Mouse (Mus musculus) thymus, adult 2 months (tissue): ENCODE measurements around the gene Tmod1. TPM values are rescaled to one million over a fixed set of nuclear protein-coding genes. Genes with fewer than 3 reads are reported as not detected.

Experiments
- DNase-seq: peaks from one replicate; pipeline ENCODE4 v3.0.0; 2021
- H3K27ac ChIP-seq: fragments of 200-500 bp; 2 replicates; pipeline ENCODE4 v1.5.1; 2012; ENCODE audit warnings: low read length, control low read depth; ENCODE audit not compliant: control insufficient read depth, insufficient read depth
- H3K27me3 ChIP-seq: fragments of 200-500 bp; 2 replicates; pipeline ENCODE4 v1.6.1; 2012; ENCODE audit warnings: mild to moderate bottlenecking, low read length, moderate library complexity, mixed read lengths; ENCODE audit not compliant: control insufficient read depth, insufficient read depth
- H3K36me3 ChIP-seq: fragments of 200-500 bp; 2 replicates; pipeline ENCODE4 v1.6.1; 2012; ENCODE audit warnings: mild to moderate bottlenecking, low read length, moderate library complexity; ENCODE audit not compliant: control insufficient read depth, insufficient read depth
- H3K4me1 ChIP-seq: fragments of 200-500 bp; replicated peaks from 2 replicates; pipeline ENCODE4 v1.6.1; 2012; ENCODE audit warnings: low read length; ENCODE audit not compliant: control insufficient read depth, insufficient read depth
- H3K4me3 ChIP-seq: fragments of 200-500 bp; 2 replicates; pipeline ENCODE4 v1.5.1; 2012; ENCODE audit warnings: mild to moderate bottlenecking, low read length, control low read depth, moderate library complexity; ENCODE audit not compliant: control insufficient read depth, insufficient read depth
- CTCF ChIP-seq: fragments of 200-500 bp; IDR thresholded peaks from 2 replicates; pipeline ENCODE4 v1.5.1; 2012; ENCODE audit warnings: mild to moderate bottlenecking, control low read depth, low read length, moderate library complexity, borderline replicate concordance; ENCODE audit not compliant: control insufficient read depth, poor library complexity, insufficient read depth; ENCODE audit errors: extremely low read depth
- POLR2A ChIP-seq: fragments of 200-500 bp; IDR thresholded peaks from 2 replicates; pipeline ENCODE4 v1.6.1; 2012; ENCODE audit warnings: mild to moderate bottlenecking, low read length, control low read depth, moderate library complexity; ENCODE audit not compliant: control insufficient read depth, poor library complexity, insufficient read depth; ENCODE audit errors: extremely low read depth
- WGBS: fragments of 180-500 bp; shearing (Covaris S2); methylation state at CpG from one replicate; pipeline ENCODE4 v1.1.7; 2018; 5-methylcytosine and 5-hydroxymethylcytosine counted together
- polyA plus RNA-seq: library from polyadenylated mRNA; depleted of rRNA; stranded (reverse); fragments of >200 nt; gene quantifications from 2 replicates; pipeline ENCODE4 v1.2.3, GENCODE M21; 2012

Gene Tmod1
- polyA plus RNA-seq, 1 experiment: 3.6 TPM

DNA sequence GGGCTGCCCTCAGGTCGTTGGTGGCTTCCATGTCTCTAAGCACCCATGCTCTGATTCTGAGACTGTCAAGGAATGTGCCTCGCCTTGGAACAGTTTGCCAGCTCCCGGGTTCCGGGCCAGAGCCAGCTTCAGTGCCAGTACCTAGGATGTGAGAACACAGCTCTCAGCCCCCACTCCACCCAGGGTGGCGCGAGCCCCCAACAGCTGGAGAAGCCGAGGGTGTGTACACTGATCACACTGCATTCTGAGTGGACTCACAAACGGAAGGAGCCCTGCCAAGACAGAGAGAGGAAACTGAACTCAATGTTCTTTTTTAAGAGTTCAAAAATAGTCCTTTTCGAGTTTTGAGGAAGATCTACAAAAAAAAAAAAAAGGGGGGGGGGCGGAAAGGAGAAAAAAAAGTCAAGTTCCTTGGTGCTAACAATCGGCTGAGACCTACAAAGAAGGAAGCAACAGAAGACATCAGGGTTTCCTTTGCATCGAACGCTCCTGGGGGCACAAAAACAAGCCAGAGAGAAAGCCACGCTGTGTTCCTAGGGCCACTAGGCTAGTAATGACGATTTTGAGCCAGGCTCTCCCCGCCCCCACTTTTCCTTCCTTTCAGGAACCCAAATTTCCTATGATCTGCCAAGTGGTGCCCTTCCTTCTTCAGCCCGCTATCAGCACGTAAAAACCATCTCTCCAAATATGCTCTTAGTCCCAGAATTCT lies 48.1 kb downstream of the Tmod1 start:
- no peaks in the 10 kb centered on the region for H3K36me3 ChIP-seq
- peaks cover 11% of the 10 kb centered on the region for H3K4me1 ChIP-seq
- H3K27ac ChIP-seq: no peak overlapping the region
- WGBS: 19% methylated on average over 18 of the region's 18 CpGs
- TF ChIP-seq POLR2A (no peak), CTCF (no peak)
- no peak for DNase-seq
- no peaks in the 10 kb centered on the region for H3K27me3 ChIP-seq
- H3K4me3 ChIP-seq: no peak overlapping the region

DNA sequence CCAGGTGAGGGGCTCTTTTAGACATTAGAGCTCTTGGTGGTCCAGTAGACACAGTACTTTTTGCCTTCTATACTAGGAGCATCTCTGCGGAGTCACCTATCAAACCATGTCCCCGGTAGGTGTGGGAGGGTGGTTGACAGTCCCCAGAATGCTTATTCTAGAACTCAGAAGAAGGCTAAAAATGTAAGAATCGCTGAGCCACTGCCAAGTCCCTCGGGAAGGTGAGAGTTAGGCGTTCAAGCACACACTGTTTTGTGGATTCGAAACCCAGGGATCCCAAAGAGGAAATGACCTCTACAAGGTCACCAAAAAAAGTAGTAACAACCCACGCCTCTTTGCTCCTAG lies 48.7 kb downstream of the Tmod1 start:
- DNase-seq: no peak
- H3K27me3 ChIP-seq: no peaks in the 10 kb centered on the region
- H3K4me1 ChIP-seq: peaks cover 11% of the 10 kb centered on the region
- no peak for TF ChIP-seq CTCF
- no peak for TF ChIP-seq POLR2A
- no peak overlapping the region for H3K4me3 ChIP-seq
- no peak overlapping the region for H3K27ac ChIP-seq
- 57% methylated on average over 7 of the region's 7 CpGs for WGBS
- H3K36me3 ChIP-seq: no peaks in the 10 kb centered on the region

DNA sequence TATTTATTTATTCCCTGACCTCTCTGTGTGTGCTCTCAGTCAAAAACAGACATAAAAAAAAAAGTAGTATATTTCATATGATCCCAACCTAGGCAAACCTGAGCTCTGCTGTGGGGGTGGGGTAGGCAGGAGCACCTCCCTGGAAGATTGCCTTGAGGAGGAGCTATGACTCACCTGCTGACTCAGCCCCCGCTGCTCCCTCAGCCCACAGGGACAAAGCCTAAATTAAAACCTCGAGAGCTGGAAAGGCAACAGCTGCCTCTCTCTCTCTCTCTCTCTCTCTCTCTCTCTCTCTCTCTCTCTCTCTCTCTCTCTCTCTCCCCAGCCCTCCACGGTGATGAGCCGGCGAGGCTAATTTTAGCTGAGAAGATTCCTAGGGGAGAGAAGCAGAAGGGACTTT lies 49.1 kb downstream of the Tmod1 start:
- no peak for DNase-seq
- no peaks in the 10 kb centered on the region for H3K36me3 ChIP-seq
- H3K27ac ChIP-seq: no peak overlapping the region
- peaks cover 11% of the 10 kb centered on the region for H3K4me1 ChIP-seq
- no peak overlapping the region for H3K4me3 ChIP-seq
- WGBS: 27% methylated on average over 5 of the region's 5 CpGs
- TF ChIP-seq CTCF: no peak
- TF ChIP-seq POLR2A: no peak
- no peaks in the 10 kb centered on the region for H3K27me3 ChIP-seq

DNA sequence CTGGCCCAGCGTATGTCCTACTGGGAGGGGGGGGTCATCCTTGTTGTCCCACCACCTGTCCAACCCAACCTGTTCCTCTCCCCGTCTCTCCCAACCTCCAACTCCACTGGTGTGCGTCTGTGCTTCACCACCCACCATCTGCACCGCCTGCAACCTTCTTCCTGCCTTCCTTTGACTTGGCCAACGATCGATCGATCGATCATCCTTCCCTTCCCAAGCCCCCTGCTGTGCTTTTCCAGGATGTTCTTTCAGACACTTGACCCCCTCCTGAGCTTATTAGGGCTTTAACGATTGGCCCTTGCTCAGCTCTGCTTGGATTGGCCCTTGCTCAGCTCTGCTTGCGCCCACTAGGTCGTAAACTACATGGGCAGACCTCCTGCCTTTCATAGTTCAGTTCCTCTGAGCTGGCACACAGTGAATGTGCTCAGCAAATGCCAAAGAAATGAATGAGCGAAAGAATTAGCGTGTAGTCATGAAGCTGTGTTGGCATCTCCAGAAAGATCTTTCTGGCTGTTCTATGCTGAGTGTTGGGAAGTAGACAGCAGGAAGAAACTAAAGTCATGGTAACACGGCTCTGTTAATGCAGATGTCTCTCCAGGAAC lies 50.9 kb downstream of the Tmod1 start:
- 97% methylated on average over 14 of the region's 14 CpGs for WGBS

DNA sequence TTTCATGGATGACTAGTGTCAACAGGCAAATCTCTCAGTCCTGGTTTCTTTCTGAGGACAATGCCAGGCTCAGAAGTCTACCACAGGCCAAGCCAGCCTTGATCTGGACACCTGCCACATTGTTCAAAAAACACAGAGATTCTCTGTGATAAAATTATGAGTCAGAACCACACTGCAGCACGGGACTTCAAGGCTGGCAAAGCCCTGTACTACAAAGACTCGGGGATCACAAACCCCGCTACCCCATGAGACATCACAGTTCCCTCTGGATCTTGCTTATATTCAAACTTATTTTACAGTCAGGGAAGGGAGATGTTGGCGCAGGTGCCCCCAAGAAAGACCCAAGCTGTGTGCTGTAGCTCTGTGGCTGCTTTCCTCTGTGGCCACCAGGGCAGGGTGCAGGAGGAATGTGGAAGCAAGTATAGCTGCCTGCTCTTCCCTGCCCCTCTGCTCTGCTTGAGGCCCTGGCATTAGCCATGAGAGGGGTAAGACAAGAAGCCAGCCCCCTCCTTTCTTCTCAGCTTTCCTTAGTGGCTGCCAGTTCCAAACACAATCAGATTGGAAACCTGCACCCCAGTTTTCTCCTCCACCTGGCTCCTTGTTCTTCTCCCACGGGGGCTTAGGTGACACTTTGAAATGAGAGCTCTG lies 53.8 kb downstream of the Tmod1 start:
- no peak for DNase-seq
- H3K36me3 ChIP-seq: no peaks in the 10 kb centered on the region
- H3K27ac ChIP-seq: no peak overlapping the region
- TF ChIP-seq CTCF (no peak), POLR2A (no peak)
- no peaks in the 10 kb centered on the region; the same call in 1 of the 2 replicates for H3K27me3 ChIP-seq
- H3K4me3 ChIP-seq: no peak overlapping the region
- peaks cover 21% of the 10 kb centered on the region for H3K4me1 ChIP-seq
- 69% methylated on average over 5 of the region's 5 CpGs for WGBS

More for the DNA sequence above, 50.9 kb downstream of the Tmod1 start:
- H3K27ac ChIP-seq: no peak overlapping the region
- TF ChIP-seq CTCF (no peak), POLR2A (no peak)
- no peaks in the 10 kb centered on the region for H3K27me3 ChIP-seq
- no peak for DNase-seq
- no peak overlapping the region for H3K4me3 ChIP-seq
- H3K36me3 ChIP-seq: no peaks in the 10 kb centered on the region
- H3K4me1 ChIP-seq: peaks cover 11% of the 10 kb centered on the region

DNA sequence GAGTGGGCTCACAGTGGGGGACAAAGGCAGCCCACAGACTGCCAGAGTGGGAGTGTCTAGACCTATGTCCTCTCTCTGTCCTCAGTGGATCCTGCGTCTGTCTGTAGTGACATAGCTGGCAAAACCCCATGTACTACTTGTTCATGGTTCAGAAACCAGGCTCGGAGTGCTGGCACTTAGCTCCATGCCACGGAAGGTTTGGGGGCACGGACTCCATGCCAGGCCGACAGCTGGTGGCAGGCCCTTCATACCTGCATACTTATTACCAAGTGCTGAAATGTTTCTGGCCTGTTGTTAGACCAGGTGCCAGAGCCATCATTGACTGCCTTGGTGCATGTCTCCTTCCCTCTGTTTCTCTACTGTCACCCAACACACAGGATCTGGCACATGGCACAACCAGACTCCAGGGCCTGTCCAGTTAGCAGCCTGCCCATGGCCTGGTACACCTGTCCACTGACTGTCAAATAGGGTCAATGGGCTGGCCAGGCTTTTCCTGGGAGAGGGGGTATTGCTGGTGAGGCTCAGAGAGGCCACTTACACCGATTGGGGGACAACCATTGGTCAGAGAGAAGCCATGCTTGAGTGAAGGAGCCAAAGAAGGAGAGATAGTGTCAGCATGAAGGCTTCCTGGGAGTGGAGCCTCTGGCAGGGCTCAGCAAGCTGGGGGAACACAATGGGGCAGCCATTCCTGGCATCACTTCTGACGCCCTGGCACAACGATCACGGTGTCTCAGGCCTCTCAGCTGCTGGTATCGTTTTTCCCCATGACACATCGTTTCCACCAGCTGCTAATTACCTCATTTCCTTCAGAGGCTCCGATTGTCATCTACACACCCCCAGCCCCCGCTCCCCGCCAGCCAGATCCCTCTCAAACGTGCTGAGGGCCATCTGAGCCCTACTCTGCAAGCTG lies 56.4 kb downstream of the Tmod1 start:
- WGBS: 54% methylated on average over 15 of the region's 15 CpGs
- DNase-seq: no peak

More for the DNA sequence above, 56.4 kb downstream of the Tmod1 start:
- Histone ChIP-seq H3K36me3 (no peaks in the 10 kb centered on the region), H3K4me3 (no peak overlapping the region), H3K4me1 (peaks cover 23% of the 10 kb centered on the region), H3K27ac (no peak overlapping the region), H3K27me3 (no peaks in the 10 kb centered on the region; the same call in 1 of the 2 replicates)
- no peak for TF ChIP-seq POLR2A
- no peak for TF ChIP-seq CTCF
